Mouse (Mus musculus) midbrain, embryonic 11.5 days (tissue): ENCODE data around the gene Filip1. TPM values are rescaled to one million over a fixed set of nuclear protein-coding genes. Genes with fewer than 3 reads are reported as not detected.

Source experiments
- ATAC-seq: fragments of 200-750 bp; cut with Nextera tagmentation; 2 replicates; pipeline ENCODE4 v1.8.0; 2017; ENCODE audit warnings: moderate TSS enrichment, moderate library complexity; ENCODE audit not compliant: low FRiP score
- DNase-seq: peaks from one replicate; pipeline ENCODE4 v3.0.0; 2015; ENCODE audit warnings: low spot score; ENCODE audit errors: missing footprints
- H3K27ac ChIP-seq: fragments of 300-500 bp; sonication (generic); 2 replicates; pipeline ENCODE4 v1.5.1; 2014; ENCODE audit warnings: low read depth, low read length
- H3K27me3 ChIP-seq: fragments of 300-500 bp; sonication (generic); 2 replicates; pipeline ENCODE4 v1.6.1; 2014; ENCODE audit warnings: mild to moderate bottlenecking, low read length, moderate library complexity, mixed read lengths; ENCODE audit not compliant: control insufficient read depth, insufficient read depth
- H3K36me3 ChIP-seq: fragments of 300-500 bp; sonication (generic); 2 replicates; pipeline ENCODE4 v1.6.1; 2014; ENCODE audit warnings: mild to moderate bottlenecking, low read length, moderate library complexity, mixed read lengths; ENCODE audit not compliant: control insufficient read depth, insufficient read depth
- H3K4me1 ChIP-seq: fragments of 300-500 bp; sonication (generic); 2 replicates; pipeline ENCODE4 v1.6.1; 2014; ENCODE audit warnings: low read length; ENCODE audit not compliant: control insufficient read depth, insufficient read depth
- H3K4me2 ChIP-seq: fragments of 300-500 bp; sonication (generic); 2 replicates; pipeline ENCODE4 v1.6.1; 2014; ENCODE audit warnings: mild to moderate bottlenecking, moderate library complexity
- H3K4me3 ChIP-seq: fragments of 300-500 bp; sonication (generic); 2 replicates; pipeline ENCODE4 v1.5.1; 2014; ENCODE audit warnings: low read depth, low read length
- H3K9ac ChIP-seq: fragments of 300-500 bp; sonication (generic); 2 replicates; pipeline ENCODE4 v1.6.1; 2014; ENCODE audit warnings: low read length
- H3K9me3 ChIP-seq: fragments of 300-500 bp; sonication (generic); 2 replicates; pipeline ENCODE4 v1.6.1; 2016; ENCODE audit warnings: low read length; ENCODE audit not compliant: control insufficient read depth
- whole genome bisulfite sequencing: fragments of 180-500 bp; shearing (Covaris S2); extraction: QIAGEN DNeasy Blood & Tissue Kit; methylation state at CpG from one replicate; pipeline ENCODE4 v1.1.7; 2014; 5-methylcytosine and 5-hydroxymethylcytosine counted together
- polyA plus RNA-seq: library from polyadenylated mRNA; unstranded; fragments of >200 nt; fragmentation: Nextera tagmentation; extraction: Ambion mirVana; gene quantifications from 2 replicates; pipeline ENCODE4 v1.2.1, GENCODE M21; 2014

Gene Filip1
- polyA plus RNA-seq, 1 experiment from 2014 or later = 11.6 TPM

DNA sequence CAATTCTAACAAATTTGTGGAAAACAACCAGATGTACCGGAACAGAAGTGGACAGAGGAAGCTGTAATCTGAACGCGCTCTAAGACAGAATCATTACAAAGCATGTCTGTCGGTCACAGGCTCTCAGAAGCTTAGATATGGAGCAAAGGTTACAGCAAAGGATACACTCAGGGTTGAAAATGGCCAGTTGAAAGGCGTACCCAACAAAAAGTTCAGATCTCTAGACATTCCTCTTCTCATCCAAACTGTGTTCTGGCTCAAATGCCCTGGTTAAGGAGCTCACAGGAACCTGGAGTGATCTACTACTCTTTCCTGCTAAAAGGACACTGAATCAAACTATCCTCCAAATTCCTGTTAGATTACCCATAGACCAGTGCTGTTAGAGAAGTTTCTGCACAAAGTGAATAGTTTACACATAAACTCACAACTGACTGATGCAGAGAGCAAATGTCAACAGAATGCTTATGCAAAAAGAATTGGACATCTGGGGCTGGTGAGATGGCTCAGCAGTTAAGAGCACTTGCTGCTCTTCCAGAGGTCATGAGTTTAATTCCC lies 245.6 kb downstream of the Filip1 start:
- WGBS = 93% methylated on average over 5 of the region's 5 CpGs
- Histone ChIP-seq H3K36me3 (no peaks in the 10 kb centered on the region), H3K27ac (no peak overlapping the region), H3K4me2 (no peak overlapping the region), H3K9ac (no peak overlapping the region), H3K4me1 (no peaks in the 10 kb centered on the region), H3K4me3 (no peak overlapping the region), H3K27me3 (no peaks in the 10 kb centered on the region), H3K9me3 (no peaks in the 10 kb centered on the region)
- ATAC-seq (no peak), DNase-seq (no peak)

DNA sequence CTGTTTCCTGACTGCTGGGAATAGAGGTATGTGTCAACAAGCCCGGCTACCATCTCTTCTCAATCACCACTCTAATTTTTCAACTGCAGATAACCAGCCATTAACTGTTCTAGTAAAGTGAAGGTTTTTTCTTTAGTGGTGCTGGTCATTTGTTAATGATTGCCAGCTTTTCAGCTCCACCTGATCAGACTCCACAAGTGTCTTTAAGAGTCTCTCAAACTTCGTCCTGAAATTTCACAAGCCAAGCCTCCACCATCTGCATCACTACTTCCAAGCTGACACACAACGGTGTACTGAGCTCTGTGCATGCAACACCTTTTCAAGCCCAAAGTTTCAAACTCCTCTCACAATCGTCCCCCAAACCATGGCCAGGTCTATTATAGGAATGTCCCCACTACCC lies 247.3 kb downstream of the Filip1 start:
- Histone ChIP-seq H3K4me2 (no peak overlapping the region), H3K4me1 (no peaks in the 10 kb centered on the region), H3K9me3 (no peaks in the 10 kb centered on the region), H3K36me3 (no peaks in the 10 kb centered on the region), H3K4me3 (no peak overlapping the region), H3K27ac (no peak overlapping the region), H3K27me3 (no peaks in the 10 kb centered on the region), H3K9ac (no peak overlapping the region)
- whole genome bisulfite sequencing = 79% methylated on average over 4 of the region's 4 CpGs
- DNase-seq = no peak
- no peak for ATAC-seq

Other genes with a start within 250 kb of the Filip1 start
- gene Tmem30a, start 219.3 kb downstream of the Filip1 start, polyA plus RNA-seq = 91.2 and 108 TPM in 2 replicates
- gene Senp6, start 54.1 kb upstream of the Filip1 start, polyA plus RNA-seq = 64.7 and 65.8 TPM in 2 replicates
- gene Myo6, start 152.2 kb upstream of the Filip1 start, polyA plus RNA-seq = 11.1 and 14.4 TPM in 2 replicates